Mouse (Mus musculus): ENCODE measurements around the gene Hsd17b2. TPM values are rescaled to one million over a fixed set of nuclear protein-coding genes. Genes with fewer than 3 reads are reported as not detected.

Hsd17b2 gene
- polyA plus RNA-seq (2015; fragmentation: Nextera tagmentation; extraction: Ambion mirVana) = not detected in 2 replicates

DNA sequence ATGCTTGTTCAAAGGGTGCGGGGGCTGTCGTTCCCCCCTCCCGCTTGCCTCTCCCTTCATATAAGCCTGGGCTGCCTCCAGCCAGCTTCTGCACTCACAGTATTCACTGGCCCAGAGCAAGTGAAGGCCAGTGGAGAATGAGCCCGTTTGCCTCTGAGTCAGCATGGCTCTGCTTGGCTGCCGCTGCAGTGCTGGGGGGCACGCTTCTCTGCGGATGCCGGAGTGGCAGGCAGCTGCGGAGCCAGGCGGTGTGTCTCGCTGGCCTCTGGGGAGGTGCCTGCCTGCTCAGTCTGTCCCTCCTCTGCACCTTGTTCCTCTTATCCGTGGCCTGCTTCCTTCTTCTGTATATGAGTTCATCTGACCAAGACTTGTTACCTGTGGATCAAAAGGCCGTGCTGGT lies at the start of gene Hsd17b2:
TSS of gene Hsd17b2 (plus strand) at position 46 of the 400 bp plus-strand sequence.
- Histone ChIP-seq H3K4me3 (no peak within 1 kb of the TSS), H3K27ac (no peak within 1 kb of the TSS), H3K36me3 (no peaks in the 10 kb centered on the region), H3K9me3 (no peaks in the 10 kb centered on the region), H3K9ac (peak within 1 kb of the TSS; percentile 46; the same call in 1 of the 2 replicates), H3K4me1 (replicated peaks) (peaks cover 7% of the 10 kb centered on the region), H3K27me3 (no peaks in the 10 kb centered on the region), H3K4me2 (no peak within 1 kb of the TSS)
- ATAC-seq (ENCODE audit: low FRiP score) = no peak
- WGBS = 47% methylated on average over 13 of the region's 13 CpGs

DNA sequence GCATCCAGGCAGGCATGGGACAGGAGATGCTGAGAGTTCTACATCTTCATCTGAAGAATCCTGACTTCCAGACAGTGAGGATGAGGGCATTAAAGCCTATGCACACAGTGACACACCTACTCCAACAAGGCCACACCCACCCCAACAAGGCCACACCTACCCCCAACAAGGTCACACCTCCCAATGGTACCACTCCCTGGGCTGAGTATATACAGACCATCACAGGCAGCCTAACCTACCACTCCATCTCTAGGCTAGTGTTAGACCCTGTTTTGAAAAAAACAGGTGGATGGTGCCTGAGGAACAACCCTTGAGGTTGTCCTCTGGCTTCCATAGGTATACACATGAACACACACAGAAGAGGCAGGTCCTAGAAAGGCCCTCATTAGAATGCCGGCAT lies 49.4 kb upstream of the Hsd17b2 start:
- H3K9me3 ChIP-seq = no peaks in the 10 kb centered on the region; the same call in 1 of the 2 replicates
- H3K36me3 ChIP-seq = no peaks in the 10 kb centered on the region
- no peak for ATAC-seq (ENCODE audit: low FRiP score)
- no peaks in the 10 kb centered on the region for H3K4me1 ChIP-seq (replicated peaks)
- no peaks in the 10 kb centered on the region for H3K27me3 ChIP-seq
- H3K4me2 ChIP-seq = no peak overlapping the region
- 97% methylated on average over 1 of the region's 1 CpGs for WGBS
- H3K4me3 ChIP-seq = no peak overlapping the region
- no peak overlapping the region for H3K27ac ChIP-seq
- H3K9ac ChIP-seq = no peak overlapping the region

DNA sequence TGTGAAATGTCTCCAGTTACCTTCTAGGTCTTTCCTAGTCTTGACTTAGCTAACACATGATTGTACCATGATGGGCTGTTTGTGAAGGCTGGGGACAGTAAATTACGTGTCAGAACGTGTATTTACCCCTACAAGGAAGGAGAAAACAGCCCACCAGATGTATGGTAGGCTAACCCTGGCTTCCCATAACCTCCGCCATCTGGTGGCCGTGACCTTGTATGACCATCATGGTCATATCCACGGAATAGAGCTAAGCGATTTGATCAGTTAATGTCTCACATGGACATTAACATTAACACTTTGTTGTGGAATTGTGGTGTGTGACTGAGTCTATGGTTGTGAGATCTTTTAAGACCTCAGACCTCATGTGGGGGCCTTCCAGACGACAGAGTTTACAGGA lies 42.7 kb upstream of the Hsd17b2 start:
- no peak overlapping the region for H3K9ac ChIP-seq
- no peaks in the 10 kb centered on the region for H3K27me3 ChIP-seq
- no peak for ATAC-seq (ENCODE audit: low FRiP score)
- no peak overlapping the region for H3K27ac ChIP-seq
- H3K4me2 ChIP-seq = no peak overlapping the region
- H3K4me1 ChIP-seq (replicated peaks) = peaks cover 14% of the 10 kb centered on the region
- 78% methylated on average over 7 of the region's 7 CpGs for WGBS
- H3K4me3 ChIP-seq = no peak overlapping the region
- no peaks in the 10 kb centered on the region for H3K36me3 ChIP-seq
- H3K9me3 ChIP-seq = no peaks in the 10 kb centered on the region

DNA sequence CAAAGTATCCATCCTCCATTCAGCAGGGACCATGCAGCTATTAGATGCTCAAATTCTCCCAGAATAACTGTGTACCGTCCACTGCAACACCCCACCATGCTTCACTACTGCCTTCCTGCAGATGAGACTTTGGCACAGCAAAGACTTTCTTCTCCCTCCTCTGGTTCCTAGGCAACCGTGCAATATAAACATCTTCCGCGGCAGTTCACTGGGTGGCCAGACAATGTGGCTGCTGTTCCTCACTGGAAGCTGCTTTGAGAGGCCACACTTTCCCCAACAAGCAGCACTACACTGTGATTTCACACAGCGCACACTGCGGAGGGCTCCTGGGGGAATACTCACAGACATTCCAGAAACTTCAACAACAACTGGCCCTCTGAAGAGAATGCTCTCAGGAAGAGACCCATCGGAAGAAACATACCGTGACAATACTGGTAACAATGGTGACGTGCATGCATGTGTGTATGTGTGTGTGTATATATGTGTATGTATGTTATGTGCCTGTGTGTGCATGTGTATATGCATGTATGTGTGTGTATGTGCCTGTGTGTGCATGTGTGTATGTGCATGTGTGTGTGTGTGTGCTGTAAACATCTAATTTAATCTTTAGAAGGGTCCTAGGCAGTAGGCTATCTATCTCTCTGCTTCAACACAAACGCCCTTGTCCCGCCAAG lies 41.2 kb upstream of the Hsd17b2 start:
- Histone ChIP-seq H3K27me3 (no peaks in the 10 kb centered on the region), H3K4me3 (no peak overlapping the region), H3K9me3 (no peaks in the 10 kb centered on the region), H3K4me2 (no peak overlapping the region; the same call in 1 of the 2 replicates), H3K9ac (no peak overlapping the region), H3K36me3 (no peaks in the 10 kb centered on the region), H3K27ac (no peak overlapping the region), H3K4me1 (replicated peaks) (peaks cover 14% of the 10 kb centered on the region)
- WGBS = 25% methylated on average over 11 of the region's 11 CpGs
- peak; percentile 63; the same call in 1 of the 2 replicates for ATAC-seq (ENCODE audit: low FRiP score)

DNA sequence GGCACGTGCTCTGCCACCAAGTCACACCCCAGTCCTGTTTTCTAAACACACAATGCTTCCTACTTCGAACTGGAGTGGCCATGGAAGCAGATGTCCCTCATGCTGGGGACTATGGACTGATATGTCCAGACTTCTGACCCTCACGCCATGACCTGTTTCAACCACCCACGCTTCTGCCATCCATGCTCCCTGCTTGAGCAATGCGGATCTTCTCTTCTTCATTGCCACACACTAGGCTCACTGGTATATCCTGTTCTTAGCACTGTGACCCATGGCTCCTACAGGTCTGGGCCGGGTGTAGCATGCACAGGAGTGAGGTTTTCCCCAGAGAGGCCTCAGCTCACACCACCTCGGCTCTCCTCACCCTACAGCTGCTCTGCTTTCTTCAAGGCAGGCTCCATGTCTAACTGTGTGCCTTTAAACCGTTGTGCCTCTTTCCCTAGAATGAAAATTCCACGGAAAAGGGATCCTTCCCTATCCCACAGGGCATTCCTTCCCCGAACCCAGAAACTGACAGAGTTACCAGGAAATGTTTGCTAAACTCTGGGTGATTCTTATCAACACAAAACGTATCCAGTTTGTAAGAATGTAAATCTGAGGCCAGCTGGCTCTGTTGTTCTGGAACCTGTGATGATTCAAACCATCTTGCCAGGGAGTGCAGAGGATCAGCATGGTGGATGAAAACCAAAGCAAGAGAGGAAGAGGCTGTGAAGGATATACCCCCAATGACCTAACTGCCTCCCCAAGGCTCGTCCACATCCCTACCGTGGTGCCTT lies 34.2 kb upstream of the Hsd17b2 start:
- no peak for ATAC-seq (ENCODE audit: low FRiP score)
- Histone ChIP-seq H3K27ac (no peak overlapping the region), H3K36me3 (no peaks in the 10 kb centered on the region), H3K4me1 (replicated peaks) (no peaks in the 10 kb centered on the region), H3K4me2 (no peak overlapping the region), H3K9ac (no peak overlapping the region), H3K27me3 (peaks cover 2% of the 10 kb centered on the region; the same call in 1 of the 2 replicates), H3K9me3 (no peaks in the 10 kb centered on the region), H3K4me3 (no peak overlapping the region)
- 88% methylated on average over 13 of the region's 13 CpGs for WGBS

DNA sequence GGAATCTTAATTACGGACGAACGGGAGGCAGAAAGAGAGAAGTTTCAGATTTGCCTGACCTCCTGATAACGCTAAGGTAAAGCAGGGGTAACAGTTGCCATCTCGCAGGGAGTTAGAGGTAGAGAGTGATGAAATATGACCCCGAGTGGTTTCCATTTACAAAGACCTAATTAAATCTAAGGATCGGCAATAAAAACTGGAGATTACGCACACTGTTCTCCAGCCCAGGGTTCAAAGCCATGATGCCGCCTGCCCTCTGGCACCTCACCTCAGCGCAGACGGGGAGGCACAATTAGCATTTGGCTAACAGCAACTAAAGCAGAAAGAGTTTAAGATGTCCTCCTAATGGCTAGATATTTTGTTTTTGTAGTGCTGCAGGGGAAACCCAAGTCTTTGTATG lies 31.2 kb upstream of the Hsd17b2 start:
- Histone ChIP-seq H3K4me2 (no peak overlapping the region), H3K4me1 (replicated peaks) (0 out of 2 replicates have a peak, but pooled peaks cover 5% of the 10 kb centered on the region), H3K36me3 (no peaks in the 10 kb centered on the region), H3K4me3 (no peak overlapping the region), H3K9ac (no peak overlapping the region), H3K9me3 (no peaks in the 10 kb centered on the region), H3K27me3 (peaks cover 2% of the 10 kb centered on the region; the same call in 1 of the 2 replicates), H3K27ac (no peak overlapping the region)
- ATAC-seq (ENCODE audit: low FRiP score) = no peak
- WGBS = 45% methylated on average over 11 of the region's 11 CpGs

DNA sequence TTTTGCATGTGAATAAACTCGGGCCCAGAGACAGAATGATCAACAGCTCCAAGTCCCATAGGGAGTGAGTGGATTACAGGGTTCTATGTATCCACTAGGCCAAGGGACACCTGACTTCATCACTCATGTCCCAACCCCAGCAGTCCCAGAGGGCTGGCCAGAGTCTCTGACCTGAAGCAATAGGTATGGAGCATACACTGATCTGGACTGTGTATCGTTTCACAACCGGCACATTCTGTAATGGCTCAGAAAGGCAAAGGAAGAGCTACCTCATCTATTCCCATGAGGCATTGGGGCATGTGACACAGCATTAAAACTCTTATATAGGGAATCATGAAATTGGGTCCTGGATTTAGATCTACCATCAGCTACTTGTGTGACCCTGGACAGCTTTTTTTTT lies 29.1 kb upstream of the Hsd17b2 start:
- Histone ChIP-seq H3K4me2 (no peak overlapping the region), H3K27me3 (peaks cover 2% of the 10 kb centered on the region; the same call in 1 of the 2 replicates), H3K27ac (no peak overlapping the region), H3K4me3 (no peak overlapping the region), H3K4me1 (replicated peaks) (0 out of 2 replicates have a peak, but pooled peaks cover 5% of the 10 kb centered on the region), H3K36me3 (no peaks in the 10 kb centered on the region), H3K9me3 (no peaks in the 10 kb centered on the region), H3K9ac (no peak overlapping the region)
- ATAC-seq (ENCODE audit: low FRiP score) = no peak
- WGBS = 72% methylated on average over 3 of the region's 3 CpGs

DNA sequence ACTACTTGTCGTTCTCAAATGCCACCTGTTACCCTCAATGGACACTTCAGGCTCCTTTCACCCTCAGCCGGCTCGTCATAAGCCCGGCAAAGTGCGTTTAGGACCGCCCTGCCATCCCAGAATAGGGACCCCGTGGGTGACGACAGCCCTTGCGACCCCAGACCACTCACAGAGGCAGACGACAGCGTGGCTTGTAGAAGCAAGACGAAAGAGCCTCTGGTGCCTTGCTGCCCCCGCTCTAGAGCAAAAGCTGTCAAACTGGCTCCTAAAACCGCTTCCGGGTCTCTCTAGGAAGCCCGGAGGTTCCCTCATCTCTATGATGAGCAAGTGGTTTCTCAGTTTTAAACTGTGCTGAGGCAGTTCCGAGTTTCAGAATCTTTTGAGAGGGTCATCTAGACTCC lies 28.3 kb upstream of the Hsd17b2 start, which contains the start of gene Sdr42e1:
TSS of gene Sdr42e1 (minus strand) at position 260 of the 401 bp plus-strand sequence.
- 18% methylated on average over 17 of the region's 17 CpGs for WGBS
- H3K27me3 ChIP-seq = peaks cover 2% of the 10 kb centered on the region; the same call in 1 of the 2 replicates
- peak within 1 kb of the TSS; percentile 59 for H3K4me2 ChIP-seq
- ATAC-seq (ENCODE audit: low FRiP score) = no peak
- peak within 1 kb of the TSS; percentile 40 for H3K4me3 ChIP-seq
- no peaks in the 10 kb centered on the region for H3K9me3 ChIP-seq
- H3K27ac ChIP-seq = no peak within 1 kb of the TSS
- peak within 1 kb of the TSS; percentile 58 for H3K9ac ChIP-seq
- H3K36me3 ChIP-seq = no peaks in the 10 kb centered on the region
- 0 out of 2 replicates have a peak, but pooled peaks cover 5% of the 10 kb centered on the region for H3K4me1 ChIP-seq (replicated peaks)

DNA sequence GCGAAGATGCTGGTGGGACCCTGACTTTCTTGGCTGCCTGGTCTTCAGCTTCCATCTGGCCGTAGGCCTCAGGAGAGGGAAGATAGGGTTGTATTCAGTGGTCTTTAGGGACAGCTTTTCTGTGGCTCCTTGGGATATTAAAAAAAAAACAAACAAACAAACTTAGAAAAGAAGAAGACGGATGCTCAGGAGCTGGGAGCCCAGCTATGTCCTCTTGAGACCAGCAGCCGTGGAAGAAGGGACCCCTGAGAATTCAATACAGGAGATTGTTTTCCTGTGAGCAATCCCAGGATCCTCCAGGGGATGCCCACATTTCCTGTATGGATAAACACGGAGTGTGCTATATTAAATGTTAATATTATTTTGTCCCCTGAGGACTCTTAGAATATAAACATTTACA lies 26.5 kb upstream of the Hsd17b2 start:
- 80% methylated on average over 5 of the region's 5 CpGs for WGBS
- Histone ChIP-seq H3K4me1 (replicated peaks) (0 out of 2 replicates have a peak, but pooled peaks cover 5% of the 10 kb centered on the region), H3K9ac (no peak overlapping the region), H3K27ac (no peak overlapping the region), H3K4me3 (no peak overlapping the region), H3K9me3 (no peaks in the 10 kb centered on the region), H3K27me3 (peaks cover 2% of the 10 kb centered on the region; the same call in 1 of the 2 replicates), H3K36me3 (no peaks in the 10 kb centered on the region), H3K4me2 (no peak overlapping the region)
- no peak for ATAC-seq (ENCODE audit: low FRiP score)

DNA sequence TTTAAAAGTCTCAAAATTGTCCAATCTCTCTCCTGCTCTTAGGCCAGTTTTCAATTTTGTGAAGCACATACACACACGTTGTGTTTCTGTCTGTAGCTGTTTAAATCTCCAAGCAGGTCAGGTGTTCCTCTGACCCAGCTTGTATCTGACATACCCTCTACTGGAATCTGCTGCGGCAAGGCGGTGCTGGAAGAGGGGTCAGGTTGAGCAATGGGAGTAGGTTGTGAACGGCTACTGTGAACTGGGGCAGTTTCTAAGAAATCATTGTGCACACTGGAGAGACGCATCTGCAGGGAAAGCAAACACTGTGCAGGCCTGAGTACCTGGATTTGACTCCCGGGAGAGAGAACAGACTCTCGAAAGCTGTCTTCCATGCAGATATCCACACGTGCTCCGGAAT lies 25.2 kb upstream of the Hsd17b2 start:
- no peak for ATAC-seq (ENCODE audit: low FRiP score)
- 79% methylated on average over 9 of the region's 9 CpGs for WGBS
- H3K9ac ChIP-seq = no peak overlapping the region

DNA sequence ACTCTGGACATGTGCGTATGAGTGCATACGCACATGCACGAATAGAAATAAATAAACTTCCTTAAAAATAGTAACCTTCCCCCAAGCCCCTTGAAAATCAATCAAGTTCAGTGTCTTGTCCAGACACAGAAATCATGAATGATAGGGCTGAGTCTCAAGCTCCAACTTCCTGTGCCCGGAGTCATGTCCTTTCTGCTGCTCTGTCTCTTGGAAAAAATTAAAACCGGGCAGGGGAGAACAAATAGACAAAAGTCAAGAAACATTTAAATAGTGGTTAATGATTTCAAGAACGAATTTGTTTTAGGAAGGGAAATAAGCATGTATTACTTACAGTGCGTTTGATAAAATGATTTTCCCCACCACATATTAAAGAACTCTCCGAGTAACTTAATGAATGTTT lies 24.7 kb upstream of the Hsd17b2 start:
- Histone ChIP-seq H3K27me3 (no peaks in the 10 kb centered on the region), H3K4me2 (no peak overlapping the region), H3K9ac (no peak overlapping the region), H3K36me3 (no peaks in the 10 kb centered on the region), H3K27ac (no peak overlapping the region), H3K4me1 (replicated peaks) (0 out of 2 replicates have a peak, but pooled peaks cover 5% of the 10 kb centered on the region), H3K4me3 (no peak overlapping the region), H3K9me3 (no peaks in the 10 kb centered on the region)
- 82% methylated on average over 8 of the region's 8 CpGs for WGBS
- ATAC-seq (ENCODE audit: low FRiP score) = no peak

More for the DNA sequence above, 25.2 kb upstream of the Hsd17b2 start:
- Histone ChIP-seq H3K27me3 (peaks cover 2% of the 10 kb centered on the region; the same call in 1 of the 2 replicates), H3K4me2 (no peak overlapping the region), H3K4me1 (replicated peaks) (0 out of 2 replicates have a peak, but pooled peaks cover 5% of the 10 kb centered on the region), H3K9me3 (no peaks in the 10 kb centered on the region), H3K36me3 (no peaks in the 10 kb centered on the region), H3K4me3 (no peak overlapping the region), H3K27ac (no peak overlapping the region)

DNA sequence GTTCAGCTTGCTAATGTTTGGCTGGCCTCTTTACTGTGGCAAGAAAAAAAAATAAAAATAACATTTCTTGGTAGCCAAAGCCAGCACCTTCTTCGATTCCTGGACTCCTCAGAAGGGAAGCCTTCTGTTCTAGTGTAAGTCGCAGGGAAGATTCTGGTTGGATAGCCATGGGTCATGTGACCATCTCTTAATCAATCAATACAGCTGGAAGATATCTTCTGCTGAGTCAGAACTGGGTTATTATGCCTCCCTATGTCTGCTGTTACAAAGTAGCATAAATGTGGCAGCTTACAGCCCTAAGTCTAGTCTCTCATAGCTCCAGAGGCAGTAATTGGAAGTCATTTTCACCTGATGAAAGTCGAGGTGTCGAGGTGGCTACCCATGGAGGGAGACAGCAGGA lies 23.1 kb upstream of the Hsd17b2 start:
- Histone ChIP-seq H3K36me3 (no peaks in the 10 kb centered on the region), H3K27me3 (0 out of 2 replicates have a peak, but pooled peaks cover 3% of the 10 kb centered on the region), H3K9me3 (no peaks in the 10 kb centered on the region), H3K4me2 (no peak overlapping the region), H3K9ac (no peak overlapping the region), H3K27ac (no peak overlapping the region), H3K4me1 (replicated peaks) (no peaks in the 10 kb centered on the region), H3K4me3 (no peak overlapping the region)
- ATAC-seq (ENCODE audit: low FRiP score) = no peak
- WGBS = 86% methylated on average over 4 of the region's 4 CpGs
